Mouse (Mus musculus): Measurements from ENCODE around the gene Vdac2.

Gene Vdac2

DNA sequence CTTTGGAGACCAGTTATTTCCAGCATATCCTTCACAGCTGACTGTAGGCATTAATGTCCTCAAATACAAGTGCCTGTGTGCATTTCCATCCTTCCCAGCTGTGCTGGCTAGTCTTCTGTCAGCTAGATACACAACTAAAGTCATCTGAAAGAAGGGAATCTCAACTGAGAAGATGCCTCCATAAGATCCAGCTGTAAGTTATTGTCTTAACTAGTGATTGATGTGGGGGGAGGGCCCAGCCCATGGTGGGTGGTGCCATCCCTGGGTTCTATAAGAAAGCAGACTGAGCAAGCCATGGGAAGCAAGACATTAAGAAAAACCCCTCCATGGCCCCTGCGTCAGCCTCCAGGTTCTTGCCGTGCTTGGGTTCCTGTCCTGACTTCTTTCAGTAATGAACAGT is at the start of gene Vdac2:
Vdac2 (plus strand) TSS at position 301 of the 400 bp plus-strand sequence.
- DNase-seq (ENCODE audit: low read depth, low spot score) = no peak

DNA sequence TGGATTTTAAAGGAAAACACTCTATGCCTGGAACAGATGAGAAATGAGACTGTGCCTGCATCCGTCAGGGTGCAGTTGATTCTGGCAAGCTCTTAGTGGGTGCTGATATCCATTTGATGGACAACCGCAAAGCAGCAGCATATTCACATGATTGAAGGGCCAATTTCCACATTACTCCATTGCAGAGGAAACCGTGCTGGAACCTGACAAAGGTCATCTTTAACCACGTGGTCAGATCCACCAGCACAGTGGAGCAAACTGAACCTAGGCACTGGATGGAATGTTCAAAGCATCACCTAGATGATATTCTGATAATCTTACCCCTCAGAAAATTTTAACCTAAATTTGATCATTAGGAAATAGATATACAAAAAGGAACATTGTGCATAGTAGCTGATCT is 48.8 kb upstream of the Vdac2 start:
- DNase-seq (ENCODE audit: low read depth, low spot score) = no peak

DNA sequence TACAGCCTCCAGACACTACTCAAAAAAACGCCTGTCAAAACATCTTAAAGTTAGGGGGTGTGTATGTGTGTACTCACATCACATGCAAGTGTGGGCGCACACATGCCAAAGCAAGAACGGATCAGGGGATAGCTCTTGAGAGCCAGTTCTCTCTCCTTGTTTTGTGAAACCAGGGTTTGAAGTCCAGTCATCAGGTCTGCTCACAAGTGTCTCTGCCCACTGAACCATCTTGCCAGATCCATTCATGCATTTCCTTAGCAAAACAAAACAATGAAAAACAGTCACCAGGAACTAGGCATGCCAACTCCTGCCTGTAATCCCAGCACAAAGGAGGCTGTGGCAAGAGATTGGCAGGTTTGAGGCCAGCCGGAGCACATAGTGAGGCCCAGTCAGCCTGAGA is 38.5 kb upstream of the Vdac2 start:
- DNase-seq (ENCODE audit: low read depth, low spot score) = no peak

DNA sequence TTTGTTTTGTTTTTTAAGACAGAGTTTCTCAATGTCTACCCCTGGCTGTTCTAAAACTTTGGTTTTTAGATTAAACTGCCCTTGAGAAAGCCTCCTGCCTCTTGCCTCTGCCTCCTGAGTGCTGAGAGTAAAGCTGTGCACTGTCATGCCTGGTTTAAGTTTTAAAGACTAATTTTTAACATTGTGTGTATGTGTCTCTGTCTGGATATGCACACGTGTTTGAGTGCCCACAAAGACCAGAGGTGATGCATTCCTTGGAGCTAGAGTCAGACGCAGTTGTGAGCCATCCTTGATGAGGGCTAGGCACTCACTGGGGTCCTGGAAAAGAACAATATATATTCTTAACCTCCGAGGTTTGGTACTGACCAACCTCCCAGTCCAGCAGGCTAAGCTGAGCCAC is 37.7 kb upstream of the Vdac2 start:
- no peak for DNase-seq (ENCODE audit: low read depth, low spot score)

DNA sequence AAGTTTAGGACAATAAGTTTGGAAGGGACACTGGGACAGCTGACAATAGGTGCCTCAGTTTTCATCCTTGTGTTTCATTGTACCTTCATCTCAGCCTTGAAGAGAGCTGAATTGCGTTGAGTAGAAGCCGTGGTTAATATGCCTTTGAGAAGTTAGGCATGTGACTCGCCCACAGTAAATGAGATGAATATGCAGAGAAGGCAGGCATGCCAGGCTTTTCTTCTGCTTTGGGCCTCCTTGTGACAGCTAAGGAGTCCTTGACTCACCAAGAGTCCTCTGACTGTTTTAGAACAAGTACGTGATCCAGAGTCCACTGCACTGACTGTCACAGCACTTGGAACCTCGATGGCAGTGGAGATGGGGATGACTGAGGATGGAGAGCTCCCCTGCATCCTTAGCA is 36.9 kb upstream of the Vdac2 start:
- no peak for DNase-seq (ENCODE audit: low read depth, low spot score)

DNA sequence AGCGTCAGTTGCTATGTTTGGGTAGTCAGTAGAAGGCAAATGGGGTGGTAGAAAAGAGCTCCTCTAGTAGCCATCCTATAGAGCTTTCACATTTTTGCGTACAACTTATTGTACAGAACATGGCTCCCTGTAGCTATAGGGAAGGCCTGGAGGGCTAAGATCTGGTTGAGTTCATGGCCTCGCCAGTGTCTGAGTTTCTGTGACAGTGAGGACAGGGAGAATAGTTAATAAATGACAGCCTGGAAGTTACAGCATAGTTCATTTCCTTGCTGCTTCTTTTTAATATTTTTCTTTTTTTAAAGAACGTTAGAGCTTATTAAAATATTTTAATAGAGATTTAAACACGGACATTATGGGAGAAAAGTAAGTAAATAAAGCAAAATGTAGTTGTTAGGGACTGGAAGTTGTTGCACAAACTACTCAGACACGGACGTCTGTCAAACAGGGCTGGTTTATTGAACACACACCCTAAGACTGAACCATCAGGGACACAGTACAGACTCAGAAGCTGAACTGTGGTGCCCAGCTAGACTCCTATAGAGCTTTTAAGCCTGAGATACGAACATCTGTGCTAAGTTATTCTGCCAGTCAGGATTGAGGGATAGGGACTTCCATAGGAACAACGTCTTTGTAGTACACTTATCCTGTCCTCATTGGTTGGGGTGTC is 34.3 kb upstream of the Vdac2 start:
- DNase-seq (ENCODE audit: low read depth, low spot score) = no peak

DNA sequence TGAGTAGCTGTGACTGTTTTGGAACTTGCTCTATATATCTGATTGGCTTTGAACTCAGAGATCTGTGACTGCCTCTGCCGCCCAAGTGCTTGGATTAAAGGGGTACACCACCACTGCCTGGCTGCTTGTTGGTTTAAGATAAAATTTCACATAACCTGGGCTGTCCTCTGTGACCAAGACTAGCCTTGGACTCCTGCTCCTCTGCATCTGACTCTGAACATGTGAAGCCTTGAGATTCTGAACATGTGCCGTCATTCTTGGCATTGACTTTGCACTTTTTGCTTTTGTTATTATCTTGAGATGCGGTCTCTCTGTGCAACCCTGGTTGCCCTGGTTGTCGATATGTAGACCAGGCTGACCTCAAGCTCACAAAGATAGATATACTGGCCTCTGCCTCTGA is 33.3 kb upstream of the Vdac2 start:
- DNase-seq (ENCODE audit: low read depth, low spot score) = no peak

DNA sequence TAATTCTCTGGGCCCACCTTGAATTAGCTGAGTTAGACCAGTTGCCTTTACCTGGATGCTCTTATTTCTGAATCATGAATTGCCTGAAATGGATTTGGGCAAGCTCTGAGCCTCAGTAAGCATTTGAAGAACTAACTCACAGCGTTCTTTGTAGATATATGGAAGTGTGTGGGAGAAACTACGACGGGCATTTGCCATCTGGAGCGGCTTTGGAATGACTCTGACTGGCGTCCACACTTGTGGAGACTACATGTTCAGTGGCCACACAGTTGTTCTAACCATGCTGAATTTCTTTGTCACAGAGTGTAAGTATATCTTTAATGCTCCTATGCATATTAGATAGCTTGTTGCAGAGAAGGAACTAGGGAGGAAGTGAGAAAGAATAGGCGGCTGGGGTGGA is 32.8 kb upstream of the Vdac2 start:
- no peak for DNase-seq (ENCODE audit: low read depth, low spot score)

DNA sequence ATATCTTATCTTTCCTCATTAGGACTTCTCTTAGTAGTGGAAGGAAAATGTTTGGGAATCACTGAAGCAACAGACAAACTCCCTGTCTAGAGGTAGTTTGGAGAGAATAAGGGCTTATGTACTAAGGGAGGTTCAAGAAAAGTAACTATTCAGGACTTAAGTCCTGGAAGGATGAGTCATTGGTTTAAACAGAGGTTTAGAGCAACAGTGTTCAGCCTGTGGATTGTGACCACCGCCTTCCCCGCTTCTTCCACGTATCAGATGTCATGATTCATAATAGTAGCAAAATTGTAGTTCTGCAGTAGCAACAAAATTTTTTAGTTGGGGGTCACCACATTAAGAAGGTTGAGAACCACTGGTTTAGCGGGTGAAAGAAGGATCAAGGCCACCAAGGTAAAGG is 24.4 kb upstream of the Vdac2 start:
- no peak for DNase-seq (ENCODE audit: low read depth, low spot score)

DNA sequence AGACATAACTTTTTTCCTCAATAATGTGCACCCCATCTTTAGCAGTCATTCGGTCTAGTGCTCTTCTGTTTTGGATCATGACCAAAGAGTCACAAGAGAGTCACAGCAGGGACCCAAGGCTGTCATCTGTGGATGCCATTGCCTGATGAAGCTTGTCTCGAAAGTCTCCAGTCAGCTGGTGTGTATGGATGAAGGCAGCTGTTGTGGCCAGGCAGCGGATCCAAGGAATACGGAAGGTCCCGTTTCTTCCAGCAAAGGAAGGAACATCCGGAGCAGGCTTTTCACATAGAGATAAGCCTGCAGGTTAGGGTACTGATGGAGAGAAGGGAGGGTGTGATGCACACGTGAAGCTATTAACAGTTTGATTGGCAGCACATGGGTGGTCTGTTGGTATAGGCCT is 23.4 kb upstream of the Vdac2 start:
- DNase-seq (ENCODE audit: low read depth, low spot score) = no peak

DNA sequence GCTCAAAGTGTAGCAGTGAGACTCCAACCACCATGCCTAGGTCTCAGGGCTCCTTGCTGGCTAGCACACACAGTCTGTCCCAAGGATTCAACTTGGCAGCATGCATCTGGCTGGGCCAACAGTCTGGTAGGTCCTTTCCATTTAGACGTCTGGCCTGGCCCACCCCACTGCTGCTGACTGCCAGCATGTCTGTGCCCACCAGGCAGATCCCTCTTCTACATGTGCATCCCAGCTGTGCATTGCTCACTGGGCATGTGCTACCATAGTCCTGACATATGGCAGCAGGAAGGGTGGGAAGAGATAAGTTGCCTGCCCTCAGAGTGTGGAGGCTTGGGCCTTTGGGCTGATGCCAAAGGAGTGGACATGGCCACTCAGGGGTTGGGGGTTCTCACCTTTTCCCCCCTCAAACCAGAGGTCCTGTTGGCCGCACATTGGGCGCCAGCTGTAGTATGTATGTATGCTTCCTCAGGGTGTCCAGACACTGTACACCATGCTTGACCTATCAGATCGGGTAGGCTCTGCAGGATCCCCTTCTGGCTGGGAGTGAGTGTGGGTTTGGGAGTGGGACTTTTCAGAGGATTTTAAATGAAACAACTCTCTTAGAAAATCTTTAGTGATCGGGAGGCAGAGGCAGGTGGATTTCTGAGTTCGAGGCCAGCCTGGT is 22.4 kb upstream of the Vdac2 start:
- DNase-seq (ENCODE audit: low read depth, low spot score) = no peak

DNA sequence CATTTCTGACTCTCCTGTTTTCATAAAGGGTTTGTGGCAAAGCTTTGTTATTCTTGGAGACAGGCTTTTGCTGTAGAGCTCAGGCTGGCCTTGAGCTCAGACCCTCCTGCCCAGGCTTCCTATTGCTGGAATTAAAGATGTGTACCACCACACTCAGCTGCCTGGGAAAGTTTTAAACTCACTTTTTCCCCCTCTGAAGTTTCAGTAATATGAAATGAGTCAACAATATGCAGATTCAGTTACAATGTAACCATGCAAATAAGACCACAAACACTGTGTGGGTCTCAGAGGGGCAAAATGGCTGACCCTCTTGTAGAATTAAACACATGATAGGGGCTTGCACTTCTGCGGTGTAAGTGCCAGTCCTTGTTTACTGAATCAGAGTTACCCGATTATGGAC is 18.8 kb upstream of the Vdac2 start:
- no peak for DNase-seq (ENCODE audit: low read depth, low spot score)

DNA sequence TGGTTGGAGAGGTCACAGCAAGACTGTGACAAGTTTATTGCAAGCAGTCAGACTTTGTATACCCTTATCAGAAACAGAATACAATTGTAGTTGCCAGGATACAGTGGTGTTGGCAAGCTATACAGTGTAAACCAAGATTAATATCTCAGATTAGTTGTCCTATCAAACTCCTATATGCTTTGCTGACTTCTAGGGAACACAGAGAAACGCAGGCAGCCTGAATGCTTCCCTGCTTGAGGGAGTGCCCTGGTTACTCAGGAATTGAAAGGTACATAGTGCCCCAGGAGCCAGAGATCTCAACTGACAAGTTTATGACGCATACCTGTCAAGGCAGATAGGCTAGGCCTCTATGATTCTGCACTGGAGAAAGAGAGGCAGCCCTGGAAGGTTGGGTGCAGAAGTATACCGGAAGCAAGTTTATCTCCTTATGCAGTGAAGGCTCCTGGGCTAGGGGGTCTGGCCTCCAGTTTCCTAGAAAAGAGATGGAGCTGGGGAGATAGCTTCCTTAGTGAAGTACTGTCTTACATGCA is 18.3 kb upstream of the Vdac2 start:
- DNase-seq (ENCODE audit: low read depth, low spot score) = no peak

DNA sequence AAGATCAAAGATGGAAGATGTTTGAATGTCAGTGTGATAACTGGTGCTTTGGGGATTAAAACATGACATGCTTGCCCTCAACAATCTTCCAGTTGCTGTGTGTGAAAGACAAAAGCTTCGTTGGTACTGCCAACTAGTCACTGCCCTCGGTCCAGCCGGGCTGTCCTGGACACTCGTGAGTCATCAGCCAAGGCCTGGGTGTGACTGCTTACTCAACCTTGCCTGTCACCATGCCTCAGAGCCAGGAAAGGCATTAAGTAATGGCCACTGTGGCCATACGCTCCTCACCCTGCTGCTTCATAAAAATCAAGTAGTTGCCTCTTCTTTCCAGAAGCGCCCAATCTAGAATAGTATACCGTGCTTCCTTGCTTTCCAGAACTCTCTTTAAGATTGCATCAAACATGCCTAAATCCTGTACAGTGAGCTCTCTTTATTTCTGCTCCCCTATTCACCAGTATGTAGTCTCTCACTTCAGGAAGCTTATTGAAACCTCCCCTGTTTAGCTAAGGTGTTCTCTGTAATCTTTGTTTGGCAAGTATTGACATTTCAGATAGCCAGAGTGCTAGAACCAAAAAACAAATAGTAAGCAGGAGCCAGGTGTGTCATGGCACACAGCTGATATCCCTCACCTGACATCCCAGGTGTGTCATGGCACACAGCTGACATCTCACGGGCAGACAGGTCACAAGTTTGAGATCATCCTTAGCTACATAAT is 16.7 kb upstream of the Vdac2 start:
- no peak for DNase-seq (ENCODE audit: low read depth, low spot score)

DNA sequence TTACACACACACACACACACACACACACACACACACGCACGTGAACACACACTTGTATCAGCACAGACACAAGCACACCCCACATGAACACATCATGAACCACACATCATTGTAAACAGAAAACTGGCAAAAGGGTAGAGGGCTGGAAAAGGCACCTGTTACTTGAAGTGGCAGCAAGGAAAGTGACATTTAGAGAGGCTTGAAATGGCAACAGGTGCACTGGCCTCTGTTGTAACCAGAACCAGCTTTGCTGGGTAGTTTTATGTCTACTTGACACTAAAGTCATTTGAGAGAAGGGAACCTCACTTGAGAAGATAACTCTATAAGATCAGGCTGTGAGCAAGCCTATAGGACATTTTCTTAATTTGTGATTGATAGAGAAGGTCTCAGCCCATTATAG is 15.6 kb upstream of the Vdac2 start:
- no peak for DNase-seq (ENCODE audit: low read depth, low spot score)

DNA sequence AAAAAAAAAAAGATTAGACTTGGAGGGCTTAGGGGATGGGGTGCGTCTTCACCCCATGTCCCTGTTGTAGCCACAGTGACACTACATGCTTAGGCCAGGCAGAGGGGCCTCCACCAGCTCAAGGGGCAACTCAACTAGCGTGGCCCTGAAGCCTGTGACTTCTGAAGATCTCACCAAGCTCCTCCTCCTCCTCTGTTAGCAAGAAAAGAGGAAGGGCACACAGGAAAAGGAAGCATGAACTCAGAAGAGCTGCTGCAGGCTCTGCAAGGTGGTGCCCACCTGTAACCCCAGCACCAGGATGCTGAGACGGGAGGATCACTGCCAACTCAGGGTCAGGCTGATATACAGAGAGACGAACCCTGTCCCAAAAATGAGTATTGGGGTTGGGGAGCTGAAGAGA is 13.7 kb upstream of the Vdac2 start:
- no peak for DNase-seq (ENCODE audit: low read depth, low spot score)

DNA sequence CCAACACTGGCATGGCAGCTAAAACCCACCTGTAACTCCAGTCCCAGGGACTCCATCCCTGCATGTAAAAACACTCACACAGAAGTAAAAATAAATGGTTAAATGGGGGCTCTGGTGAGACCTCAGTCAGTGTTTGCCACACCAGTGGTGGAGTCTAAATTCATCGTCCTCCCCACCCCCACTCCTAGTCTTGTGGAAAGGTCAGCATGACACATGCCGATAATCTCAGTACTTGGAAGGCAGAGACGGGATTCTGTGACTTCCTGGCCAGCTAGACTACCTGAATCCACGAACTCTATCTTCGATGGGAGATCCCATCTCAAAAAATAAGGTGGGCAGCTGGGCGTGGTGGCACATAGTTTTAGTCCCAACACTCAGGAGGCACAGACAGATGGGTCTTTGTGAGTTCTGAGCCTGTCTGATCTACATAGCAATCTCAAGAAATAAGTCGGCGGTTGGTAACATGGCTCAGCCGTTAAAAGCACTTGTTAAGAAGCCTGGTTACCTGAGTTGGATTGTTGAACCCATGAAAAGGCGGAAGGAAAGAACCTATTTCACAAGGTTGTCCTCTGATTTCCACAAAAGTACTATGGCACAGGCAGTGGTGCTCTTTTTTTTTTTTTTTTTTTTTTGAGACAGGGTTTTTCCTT is 13.2 kb upstream of the Vdac2 start:
- DNase-seq (ENCODE audit: low read depth, low spot score) = no peak

DNA sequence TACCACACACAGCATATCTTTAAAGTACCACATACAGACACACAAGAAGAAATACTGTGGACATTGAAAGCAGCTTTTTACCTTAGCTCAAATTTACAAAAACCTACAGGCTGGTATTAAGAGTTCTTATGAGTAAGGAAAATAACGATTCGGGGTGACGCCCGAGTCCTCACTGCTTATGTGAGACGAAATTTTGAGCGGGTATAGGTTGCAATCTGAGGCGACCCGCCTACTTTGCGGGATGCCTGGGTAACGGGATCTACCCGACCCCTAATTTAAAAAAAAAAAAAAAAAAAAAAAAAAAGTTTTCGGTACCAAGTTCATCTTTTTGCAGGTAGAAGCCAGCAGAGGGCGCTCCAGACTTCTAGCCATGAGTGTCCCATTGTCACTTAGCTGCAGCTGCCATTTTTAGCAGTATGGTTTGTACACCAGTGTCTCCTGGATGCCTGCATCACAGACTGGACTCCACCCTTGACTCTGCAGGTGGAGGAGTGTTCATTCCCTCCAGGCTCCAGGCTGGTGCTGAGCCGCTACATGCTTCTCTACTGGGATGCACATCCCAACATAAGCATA is 12.4 kb upstream of the Vdac2 start:
- peak; percentile 49 for DNase-seq (ENCODE audit: low read depth, low spot score)

DNA sequence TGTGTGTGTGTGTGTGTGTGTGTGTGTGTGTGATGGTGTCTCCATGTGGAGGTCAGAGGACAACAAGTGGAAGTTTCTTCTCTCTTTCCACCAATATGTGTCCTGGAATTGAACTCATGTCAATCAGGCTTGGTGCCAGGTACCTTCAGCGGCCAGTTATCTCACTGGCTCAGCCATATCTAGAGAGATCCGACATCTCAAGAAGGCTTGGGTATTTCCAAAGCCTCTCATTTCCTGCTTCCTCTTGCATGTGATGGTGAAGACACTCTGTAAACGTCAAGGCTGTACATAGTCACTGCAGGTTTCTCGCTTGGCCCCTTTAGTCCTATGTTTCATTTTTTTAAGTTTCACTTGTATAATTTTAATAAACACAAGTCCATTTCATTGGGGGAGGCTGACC is 11.8 kb upstream of the Vdac2 start:
- no peak for DNase-seq (ENCODE audit: low read depth, low spot score)

DNA sequence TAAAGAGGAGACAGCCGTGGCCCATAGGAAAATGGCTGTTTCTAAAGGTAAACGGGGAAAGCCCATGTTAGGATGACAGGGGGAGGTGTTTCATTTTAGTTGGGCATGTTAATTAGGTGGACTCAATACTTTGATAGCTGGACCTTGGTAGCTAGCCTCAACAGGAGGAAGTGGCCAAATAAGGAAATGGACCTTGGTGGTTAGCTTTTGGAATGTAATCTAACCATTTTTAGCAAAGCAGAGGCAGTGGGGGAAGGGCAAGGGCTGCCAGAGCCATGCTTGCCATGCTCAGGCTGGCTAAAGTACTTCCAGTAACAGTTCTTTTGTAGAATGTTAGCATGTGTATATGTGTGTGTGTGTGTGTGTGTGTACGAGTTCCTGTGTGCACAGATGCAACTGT is 11.2 kb upstream of the Vdac2 start:
- DNase-seq (ENCODE audit: low read depth, low spot score) = no peak

DNA sequence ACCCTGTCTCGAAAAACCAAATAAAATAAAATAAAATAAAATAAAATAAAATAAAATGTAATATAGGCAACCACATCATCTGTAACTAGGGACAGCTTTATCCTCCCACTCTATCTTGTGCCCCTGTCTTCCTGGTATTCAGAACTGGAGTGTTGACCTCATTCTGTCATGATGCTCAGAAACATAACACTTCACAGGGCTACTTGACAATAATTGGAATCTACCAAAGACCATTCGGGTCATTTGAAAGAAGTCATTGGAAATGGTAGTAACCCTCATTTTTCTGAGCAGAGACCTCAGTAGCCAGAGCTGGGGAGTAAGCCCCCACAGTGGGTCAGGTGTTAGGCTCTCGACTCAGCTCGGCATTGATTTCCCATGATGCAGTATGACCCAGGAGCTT is 10.4 kb upstream of the Vdac2 start:
- no peak for DNase-seq (ENCODE audit: low read depth, low spot score)

DNA sequence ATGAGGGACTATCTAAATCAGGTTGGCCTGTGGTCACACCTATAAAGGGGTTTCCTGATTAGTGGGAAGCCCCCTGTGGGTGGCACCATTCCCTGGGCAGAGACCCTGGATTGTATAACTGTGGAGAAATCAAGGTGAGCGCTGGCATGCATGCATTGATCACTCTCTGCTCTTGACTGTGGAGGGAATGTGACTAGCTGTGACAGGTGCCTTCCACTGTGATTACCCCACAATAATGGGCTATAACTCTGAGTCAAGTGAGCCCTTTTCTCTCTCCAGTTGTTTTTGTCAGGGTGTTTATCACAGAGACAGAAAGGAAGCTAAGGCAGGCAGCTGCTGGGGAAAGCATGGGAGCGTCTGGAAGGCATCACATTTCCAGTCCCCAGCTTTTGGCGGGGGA is 8.8 kb upstream of the Vdac2 start:
- no peak for DNase-seq (ENCODE audit: low read depth, low spot score)

All from retina, adult 2 months (tissue).